Mouse (Mus musculus): ENCODE results near the gene Trmt13. TPM values are rescaled to one million over a fixed set of nuclear protein-coding genes. Genes with fewer than 3 reads are reported as not detected.

Trmt13 gene
- total and polyA plus RNA-seq, 3 experiments = 12.0 to 15.5 TPM; not detected in 1

DNA sequence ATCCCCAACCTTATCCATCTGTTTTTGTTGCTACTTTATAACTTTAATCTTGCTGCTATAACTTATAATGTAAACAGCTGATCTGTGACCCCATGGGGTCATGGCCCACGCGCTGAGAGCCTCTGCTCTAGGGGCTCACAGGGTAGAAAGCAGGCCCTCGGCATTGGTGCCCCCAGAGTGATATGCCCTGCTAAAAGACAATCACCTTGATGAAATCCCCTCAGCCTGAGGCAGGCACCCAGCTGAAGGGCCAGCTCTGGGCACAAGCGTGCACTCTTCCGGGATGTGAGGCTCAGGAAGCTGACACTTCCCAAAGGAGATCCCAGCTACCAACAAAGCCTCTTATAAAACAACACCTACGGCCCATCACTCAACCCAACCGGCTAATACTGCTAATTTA is 24.2 kb upstream of the Trmt13 start:
- peaks cover 15 to 44% of the 10 kb centered on the region in 2 experiments for H3K36me3 ChIP-seq (ENCODE audit: control insufficient read depth in 1 of 2, insufficient read depth in 2 of 2, low read length in 2 of 2)

DNA sequence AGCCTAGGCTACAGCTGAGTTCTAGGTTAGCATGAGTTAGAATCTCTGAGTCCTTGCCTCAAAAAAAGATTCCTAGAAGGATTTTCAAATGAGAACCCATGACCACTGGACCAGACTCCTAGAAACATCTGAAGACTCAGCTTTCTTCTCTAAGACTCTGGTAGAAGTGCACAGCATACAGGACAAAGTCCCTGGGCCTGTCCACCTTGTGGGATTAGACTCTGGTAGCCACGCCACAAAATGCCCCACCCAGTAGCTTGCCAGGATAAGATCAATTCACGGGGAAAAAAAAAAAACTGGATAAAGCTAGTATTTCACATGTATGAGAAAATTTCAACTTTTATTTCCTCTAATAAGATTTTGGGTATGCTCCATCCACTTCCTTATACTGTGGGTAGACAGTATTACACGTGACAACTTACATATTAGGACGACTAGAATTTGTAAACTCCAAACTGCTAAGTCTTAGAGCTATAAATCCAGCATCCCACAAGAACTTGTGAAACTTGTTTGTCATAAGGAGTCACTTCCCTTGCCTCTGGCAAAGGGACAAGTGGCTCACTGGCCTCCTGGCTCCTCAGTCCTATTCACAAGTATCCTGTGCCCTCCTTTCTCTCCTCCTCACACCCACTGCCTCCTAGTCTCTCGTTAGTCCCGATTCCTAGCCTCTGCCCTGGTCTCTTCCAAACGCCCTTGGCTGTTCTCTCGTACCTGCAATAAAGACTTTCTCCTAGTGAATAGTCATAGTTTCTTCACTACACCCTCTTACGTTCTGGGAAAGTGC is 23.5 kb upstream of the Trmt13 start:
- Histone ChIP-seq H3K36me3 (ENCODE audit: control insufficient read depth in 1 of 2, insufficient read depth in 2 of 2, low read length in 2 of 2) (peaks cover 9 to 43% of the 10 kb centered on the region in 2 experiments), H3K79me2 (ENCODE audit: control insufficient read depth, insufficient read depth, low read length, poor library complexity) (no peaks in the 10 kb centered on the region), H3K9me3 (replicated peaks; ENCODE audit: insufficient read depth, low read length) (no peaks in the 10 kb centered on the region), H3K4me3 (ENCODE audit: control insufficient read depth in 1 of 2, insufficient read depth in 1 of 2, low read depth in 2 of 2, low read length in 2 of 2) (no peak overlapping the region), H3K27ac (ENCODE audit: control insufficient read depth, low read depth, low read length) (no peak overlapping the region), H3K4me1 (ENCODE audit: control insufficient read depth in 1 of 2, insufficient read depth in 2 of 2, low read length in 2 of 2) (peaks cover 0 to 5% of the 10 kb centered on the region in 2 experiments; a peak in 2 of 4 replicates), H3K9ac (ENCODE audit: control insufficient read depth, low read depth, low read length, poor library complexity, severe bottlenecking) (no peak overlapping the region), H3K27me3 (ENCODE audit: control insufficient read depth in 1 of 2, insufficient read depth in 2 of 2, low read length in 2 of 2) (no peaks in the 10 kb centered on the region)
- no peak for DNase-seq (ENCODE audit: low read depth, low spot score)
- no peak for TF ChIP-seq E2F4 (IDR thresholded peaks at IDR 0.05; ENCODE audit: borderline replicate concordance, low read depth, low read length)
- TF ChIP-seq POLR2AphosphoS5 (IDR thresholded peaks at IDR 0.05; ENCODE audit: borderline replicate concordance, low read depth, low read length) = no peak
- TF ChIP-seq ZNF384 (IDR thresholded peaks at IDR 0.05; ENCODE audit: low read depth, low read length) = no peak
- no peak for TF ChIP-seq CHD1 (IDR thresholded peaks at IDR 0.05; ENCODE audit: low read depth, low read length)
- no peak for TF ChIP-seq USF2 (IDR thresholded peaks at IDR 0.05; ENCODE audit: borderline replicate concordance in 1 of 2, insufficient read depth in 1 of 2, low read depth in 1 of 2, low read length in 2 of 2)
- TF ChIP-seq POLR2AphosphoS2 (IDR thresholded peaks at IDR 0.05; ENCODE audit: low read length) = no peak
- TF ChIP-seq MAZ (IDR thresholded peaks at IDR 0.05; ENCODE audit: low read depth, low read length) = no peak

More for the DNA sequence above, 24.2 kb upstream of the Trmt13 start:
- H3K4me3 ChIP-seq (ENCODE audit: control insufficient read depth in 1 of 2, insufficient read depth in 1 of 2, low read depth in 2 of 2, low read length in 2 of 2) = no peak overlapping the region
- H3K4me1 ChIP-seq (ENCODE audit: control insufficient read depth in 1 of 2, insufficient read depth in 2 of 2, low read length in 2 of 2) = peaks cover 0 to 8% of the 10 kb centered on the region in 2 experiments; a peak in 3 of 4 replicates
- H3K9me3 ChIP-seq (replicated peaks; ENCODE audit: insufficient read depth, low read length) = no peaks in the 10 kb centered on the region
- no peak overlapping the region for H3K27ac ChIP-seq (ENCODE audit: control insufficient read depth, low read depth, low read length)
- no peak for TF ChIP-seq NRF1 (IDR thresholded peaks at IDR 0.05; ENCODE audit: insufficient read depth, low read depth, low read length, poor library complexity, severe bottlenecking)
- no peaks in the 10 kb centered on the region for H3K79me2 ChIP-seq (ENCODE audit: control insufficient read depth, insufficient read depth, low read length, poor library complexity)
- H3K27me3 ChIP-seq (ENCODE audit: control insufficient read depth in 1 of 2, insufficient read depth in 2 of 2, low read length in 2 of 2) = no peaks in the 10 kb centered on the region
- no peak for DNase-seq (ENCODE audit: low read depth, low spot score)
- H3K9ac ChIP-seq (ENCODE audit: control insufficient read depth, low read depth, low read length, poor library complexity, severe bottlenecking) = no peak overlapping the region

DNA sequence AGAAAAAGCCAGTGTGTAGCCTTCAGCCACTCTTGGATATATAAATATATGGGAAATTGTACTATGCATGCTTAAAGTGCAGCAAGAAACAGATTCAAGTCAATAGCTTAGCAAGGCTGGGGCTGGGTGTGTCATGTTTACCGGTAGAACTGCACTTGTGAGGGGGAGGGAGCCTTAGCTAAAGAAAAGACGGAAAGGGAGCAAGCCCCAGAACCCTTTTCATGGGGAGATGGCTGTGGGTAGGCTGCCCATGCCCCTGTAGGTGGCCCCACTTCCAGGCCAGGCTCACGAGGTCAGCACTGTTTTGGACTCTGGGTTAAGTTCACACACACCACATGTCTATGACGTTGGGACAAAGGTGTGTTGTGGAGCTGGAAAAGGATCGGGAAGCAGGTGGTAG is 21.4 kb upstream of the Trmt13 start:
- no peak for DNase-seq (ENCODE audit: low read depth, low spot score)
- TF ChIP-seq ETS1 (IDR thresholded peaks at IDR 0.05; ENCODE audit: low read depth, low read length) (no peak), GATA1 (IDR thresholded peaks at IDR 0.05; ENCODE audit: low read depth, low read length) (no peak), KAT2A (conservative IDR thresholded peaks at IDR 0.05; ENCODE audit: low read depth, low read length) (no peak), SIN3A (IDR thresholded peaks at IDR 0.05; ENCODE audit: low read length) (no peak), MAX (IDR thresholded peaks at IDR 0.05; ENCODE audit: low read length) (no peak), POLR2AphosphoS5 (IDR thresholded peaks at IDR 0.05; ENCODE audit: borderline replicate concordance, low read depth, low read length) (no peak), TCF12 (IDR thresholded peaks at IDR 0.05; ENCODE audit: low read depth, low read length) (no peak), POLR2A (IDR thresholded peaks at IDR 0.05; ENCODE audit: control insufficient read depth in 1 of 2, insufficient read depth in 1 of 2, low read depth in 1 of 2, low read length in 2 of 2, poor library complexity in 1 of 2) (no peak), MYC (IDR thresholded peaks at IDR 0.05; ENCODE audit: low read depth, low read length) (no peak), UBTF (IDR thresholded peaks at IDR 0.05; ENCODE audit: borderline replicate concordance, insufficient read depth, low read depth, low read length) (no peak), NRF1 (IDR thresholded peaks at IDR 0.05; ENCODE audit: insufficient read depth, low read depth, low read length, poor library complexity, severe bottlenecking) (no peak), MXI1 (IDR thresholded peaks at IDR 0.05; ENCODE audit: low read depth, low read length) (no peak), GABPA (IDR thresholded peaks at IDR 0.05; ENCODE audit: low read depth, low read length) (no peak), MEF2A (IDR thresholded peaks at IDR 0.05; ENCODE audit: extremely low read depth, insufficient replicate concordance, low read depth, low read length, poor library complexity, severe bottlenecking) (no peak)
- H3K79me2 ChIP-seq (ENCODE audit: control insufficient read depth, insufficient read depth, low read length, poor library complexity) = no peaks in the 10 kb centered on the region
- H3K4me3 ChIP-seq (ENCODE audit: control insufficient read depth in 1 of 2, insufficient read depth in 1 of 2, low read depth in 2 of 2, low read length in 2 of 2) = no peak overlapping the region
- no peaks in the 10 kb centered on the region for H3K4me1 ChIP-seq (ENCODE audit: control insufficient read depth in 1 of 2, insufficient read depth in 2 of 2, low read length in 2 of 2)
- no peaks in the 10 kb centered on the region for H3K9me3 ChIP-seq (replicated peaks; ENCODE audit: insufficient read depth, low read length)
- H3K27me3 ChIP-seq (ENCODE audit: control insufficient read depth in 1 of 2, insufficient read depth in 2 of 2, low read length in 2 of 2) = no peaks in the 10 kb centered on the region
- H3K36me3 ChIP-seq (ENCODE audit: control insufficient read depth in 1 of 2, insufficient read depth in 2 of 2, low read length in 2 of 2) = peaks cover 3 to 40% of the 10 kb centered on the region in 2 experiments; a peak in 3 of 4 replicates
- no peak overlapping the region for H3K27ac ChIP-seq (ENCODE audit: control insufficient read depth, low read depth, low read length)
- H3K9ac ChIP-seq (ENCODE audit: control insufficient read depth, low read depth, low read length, poor library complexity, severe bottlenecking) = no peak overlapping the region

Measured in MEL (cell line).